Comparison of ENCODE assay signal across 17 mouse cellular contexts in genomic region chr10:43083288-43084086, GRCm38 (mm10).
DNase-seq lines count a peak whose midpoint lies in the region; ATAC-seq lines count a peak whose summit lies in the region.
"Had no signal": no experiment of that assay in that cellular context is flagged by ENCODE, and none has a peak within 500 bp of the region (broad histone marks: within the 10 kb centered on the region; RNA-seq: fewer than 3 reads in every experiment).

No protein-coding gene starts in this region.

- DNase-seq in forebrain, embryonic 10.5 days (ENCODE audit: extremely low spot score, low spot score) = no peak
- no peak for DNase-seq in kidney, adult 9 months
- no peak for DNase-seq in left cerebral cortex, adult 8-10 months (ENCODE audit: low spot score in 2 of 2)
- DNase-seq: cerebellum, postnatal 10 days; embryo, embryonic 11 days; gastrocnemius, postnatal 14 days; heart, adult 2 months; kidney, adult 8-10 months; liver, postnatal 0 days; lung, postnatal 14 days; thymus, postnatal 36 days had no signal

- H3K4me3 ChIP-seq in forebrain, embryonic 10.5 days = no peak overlapping the region; the same call in 1 of the 2 replicates
- no peak overlapping the region for H3K4me3 ChIP-seq in forebrain, embryonic 15.5 days
- no peak overlapping the region for H3K4me3 ChIP-seq in hindbrain, embryonic 15.5 days
- no peak overlapping the region for H3K4me3 ChIP-seq in midbrain, embryonic 15.5 days
- no peak overlapping the region for H3K4me3 ChIP-seq in kidney, embryonic 15.5 days (replicated peaks)
- no peak overlapping the region for H3K4me3 ChIP-seq in liver, embryonic 12.5 days
- H3K4me3 ChIP-seq: heart, adult 2 months; heart, embryonic 15.5 days had no signal

- H3K27ac ChIP-seq in forebrain, embryonic 10.5 days = peak overlapping the region; percentile 44
- H3K27ac ChIP-seq in forebrain, embryonic 15.5 days (replicated peaks) = peak overlapping the region; percentile 76
- 0 out of 2 replicates have a peak overlapping the region, but pooled peaks have one; percentile 52 for H3K27ac ChIP-seq in hindbrain, embryonic 15.5 days (replicated peaks)
- peak overlapping the region; percentile 81 for H3K27ac ChIP-seq in midbrain, embryonic 15.5 days
- H3K27ac ChIP-seq in kidney, embryonic 15.5 days = no peak overlapping the region
- H3K27ac ChIP-seq in liver, embryonic 12.5 days = no peak overlapping the region
- H3K27ac ChIP-seq: heart, adult 2 months; heart, embryonic 15.5 days had no signal

- peaks cover 35% of the 10 kb centered on the region for H3K4me1 ChIP-seq in forebrain, embryonic 10.5 days
- peaks cover 33% of the 10 kb centered on the region for H3K4me1 ChIP-seq in forebrain, embryonic 15.5 days
- peaks cover 27% of the 10 kb centered on the region for H3K4me1 ChIP-seq in hindbrain, embryonic 15.5 days (replicated peaks)
- H3K4me1 ChIP-seq in midbrain, embryonic 15.5 days = peaks cover 34% of the 10 kb centered on the region
- H3K4me1 ChIP-seq in kidney, embryonic 15.5 days = 0 out of 2 replicates have a peak, but pooled peaks cover 4% of the 10 kb centered on the region
- H3K4me1 ChIP-seq in liver, embryonic 12.5 days = no peaks in the 10 kb centered on the region

- H3K27me3 ChIP-seq in forebrain, embryonic 10.5 days (ENCODE audit: poor library complexity, severe bottlenecking) = no peaks in the 10 kb centered on the region
- no peaks in the 10 kb centered on the region for H3K27me3 ChIP-seq in forebrain, embryonic 15.5 days
- no peaks in the 10 kb centered on the region for H3K27me3 ChIP-seq in hindbrain, embryonic 15.5 days
- no peaks in the 10 kb centered on the region for H3K27me3 ChIP-seq in midbrain, embryonic 15.5 days (replicated peaks)
- no peaks in the 10 kb centered on the region for H3K27me3 ChIP-seq in kidney, embryonic 15.5 days
- no peaks in the 10 kb centered on the region for H3K27me3 ChIP-seq in liver, embryonic 12.5 days (replicated peaks)
- H3K27me3 ChIP-seq: heart, embryonic 15.5 days had no signal

- peak overlapping the region; percentile 10; the same call in 1 of the 2 replicates for H3K4me2 ChIP-seq in forebrain, embryonic 15.5 days (replicated peaks)
- 0 out of 2 replicates have a peak overlapping the region, but pooled peaks have one; percentile 6 for H3K4me2 ChIP-seq in hindbrain, embryonic 15.5 days
- H3K4me2 ChIP-seq in midbrain, embryonic 15.5 days = peak overlapping the region; percentile 15; the same call in 1 of the 2 replicates
- H3K4me2 ChIP-seq in kidney, embryonic 15.5 days = no peak overlapping the region
- H3K4me2 ChIP-seq in liver, embryonic 12.5 days = no peak overlapping the region
- H3K4me2 ChIP-seq: heart, embryonic 15.5 days had no signal

- ATAC-seq in forebrain, embryonic 15.5 days (replicated peaks) = peak; percentile 66
- peak; percentile 49; the same call in 1 of the 2 replicates for ATAC-seq in hindbrain, embryonic 15.5 days (ENCODE audit: low FRiP score, low read depth)
- ATAC-seq in midbrain, embryonic 15.5 days (replicated peaks) = peak; percentile 79
- no peak for ATAC-seq in kidney, embryonic 15.5 days (replicated peaks; ENCODE audit: low FRiP score)
- no peak for ATAC-seq in liver, embryonic 12.5 days
- ATAC-seq: liver, postnatal 0 days had no signal

- H3K36me3 ChIP-seq in forebrain, embryonic 10.5 days (replicated peaks) = peaks cover 18% of the 10 kb centered on the region
- H3K36me3 ChIP-seq in forebrain, embryonic 15.5 days = peaks cover 2% of the 10 kb centered on the region; the same call in 1 of the 2 replicates
- 0 out of 2 replicates have a peak, but pooled peaks cover 3% of the 10 kb centered on the region for H3K36me3 ChIP-seq in hindbrain, embryonic 15.5 days
- no peaks in the 10 kb centered on the region; the same call in 1 of the 2 replicates for H3K36me3 ChIP-seq in midbrain, embryonic 15.5 days (replicated peaks)
- no peaks in the 10 kb centered on the region for H3K36me3 ChIP-seq in kidney, embryonic 15.5 days
- no peaks in the 10 kb centered on the region for H3K36me3 ChIP-seq in liver, embryonic 12.5 days
- H3K36me3 ChIP-seq: heart, embryonic 15.5 days had no signal

- 0 out of 2 replicates have a peak overlapping the region, but pooled peaks have one; percentile 19 for H3K9ac ChIP-seq in forebrain, embryonic 15.5 days (replicated peaks)
- no peak overlapping the region for H3K9ac ChIP-seq in hindbrain, embryonic 15.5 days
- H3K9ac ChIP-seq in midbrain, embryonic 15.5 days = 0 out of 2 replicates have a peak overlapping the region, but pooled peaks have one; percentile 25
- no peak overlapping the region for H3K9ac ChIP-seq in kidney, embryonic 15.5 days
- no peak overlapping the region for H3K9ac ChIP-seq in liver, embryonic 12.5 days
- H3K9ac ChIP-seq: heart, embryonic 15.5 days; liver, postnatal 0 days had no signal

- H3K9me3 ChIP-seq in forebrain, embryonic 10.5 days = no peaks in the 10 kb centered on the region; the same call in 1 of the 2 replicates
- H3K9me3 ChIP-seq in forebrain, embryonic 15.5 days = no peaks in the 10 kb centered on the region
- H3K9me3 ChIP-seq in hindbrain, embryonic 15.5 days = no peaks in the 10 kb centered on the region
- H3K9me3 ChIP-seq in midbrain, embryonic 15.5 days = no peaks in the 10 kb centered on the region
- H3K9me3 ChIP-seq in kidney, embryonic 15.5 days (replicated peaks) = no peaks in the 10 kb centered on the region
- H3K9me3 ChIP-seq in liver, embryonic 12.5 days (replicated peaks) = no peaks in the 10 kb centered on the region
- H3K9me3 ChIP-seq: heart, embryonic 15.5 days had no signal

- WGBS in forebrain, embryonic 10.5 days = 77% methylated on average over 8 of the region's 9 CpGs
- 44% methylated on average over 8 of the region's 9 CpGs for WGBS in forebrain, embryonic 15.5 days
- 40% methylated on average over 8 of the region's 9 CpGs for WGBS in hindbrain, embryonic 15.5 days
- WGBS in midbrain, embryonic 15.5 days = 27% methylated on average over 8 of the region's 9 CpGs
- 68% methylated on average over 8 of the region's 9 CpGs for WGBS in kidney, embryonic 15.5 days
- 67% methylated on average over 8 of the region's 9 CpGs for WGBS in liver, embryonic 12.5 days (ENCODE audit: insufficient replicate concordance)

Comparison
In these comparisons a context has a peak if more than half of its experiments do, and no peak if none do; other contexts are left out.
1. H3K27ac ChIP-seq: peak in forebrain, embryonic 10.5 days (single experiment), forebrain, embryonic 15.5 days (single experiment), hindbrain, embryonic 15.5 days (single experiment) and midbrain, embryonic 15.5 days (single experiment); none in kidney, embryonic 15.5 days (single experiment) and liver, embryonic 12.5 days (single experiment).
2. ATAC-seq: peak in forebrain, embryonic 15.5 days (single experiment), hindbrain, embryonic 15.5 days (single experiment) and midbrain, embryonic 15.5 days (single experiment); none in kidney, embryonic 15.5 days (single experiment) and liver, embryonic 12.5 days (single experiment).
3. H3K4me2 ChIP-seq: peak in forebrain, embryonic 15.5 days (single experiment), hindbrain, embryonic 15.5 days (single experiment) and midbrain, embryonic 15.5 days (single experiment); none in kidney, embryonic 15.5 days (single experiment) and liver, embryonic 12.5 days (single experiment).
4. H3K9ac ChIP-seq: peak in forebrain, embryonic 15.5 days (single experiment) and midbrain, embryonic 15.5 days (single experiment); none in hindbrain, embryonic 15.5 days (single experiment), kidney, embryonic 15.5 days (single experiment) and liver, embryonic 12.5 days (single experiment).